Mouse (Mus musculus) CD8-positive naive resting alpha-beta T cell, adult 57 days (primary cell): ENCODE data around the gene Olfr1025-ps1. TPM values are rescaled to one million over a fixed set of nuclear protein-coding genes. Genes with fewer than 3 reads are reported as not detected.

ENCODE experiments used
- total RNA-seq: library from RNA; stranded (reverse); gene quantifications from one replicate; pipeline ENCODE4 v1.2.4, GENCODE M21; 2023

Olfr1025-ps1 gene
- not detected for total RNA-seq

DNA sequence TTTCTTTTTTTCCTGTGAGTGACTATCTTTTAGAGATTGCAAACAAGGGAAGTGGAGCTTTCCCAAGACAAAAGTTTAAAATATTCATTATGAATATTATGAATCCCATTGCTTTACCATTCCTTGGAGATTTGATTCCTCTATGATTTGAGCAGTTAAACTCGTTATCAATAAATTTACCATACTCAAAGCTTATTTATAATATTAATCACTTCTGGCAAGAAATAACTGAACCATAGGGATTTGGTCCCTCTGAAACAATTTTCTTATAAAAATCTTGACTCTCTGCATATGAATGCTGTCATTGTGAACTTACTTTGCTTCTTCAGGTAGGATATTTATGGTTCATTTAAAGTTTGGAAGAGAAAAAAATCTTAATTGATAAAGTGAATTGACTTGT, at the start of gene Olfr1025-ps1:
Gene Olfr1025-ps1 (plus strand): TSS at position 301 of the 400 bp plus-strand sequence.

GRCm38 (mm10) chr2:85868294-85868693, 46.7 kb upstream of the Olfr1025-ps1 start, which contains the start of gene Olfr1022:
TSS of gene Olfr1022 (plus strand) at chr2:85868594.

GRCm38 (mm10) chr2:85885340-85885739, 29.7 kb upstream of the Olfr1025-ps1 start, which contains the start of gene Olfr1023:
TSS of gene Olfr1023 (plus strand) at chr2:85885640.

DNA sequence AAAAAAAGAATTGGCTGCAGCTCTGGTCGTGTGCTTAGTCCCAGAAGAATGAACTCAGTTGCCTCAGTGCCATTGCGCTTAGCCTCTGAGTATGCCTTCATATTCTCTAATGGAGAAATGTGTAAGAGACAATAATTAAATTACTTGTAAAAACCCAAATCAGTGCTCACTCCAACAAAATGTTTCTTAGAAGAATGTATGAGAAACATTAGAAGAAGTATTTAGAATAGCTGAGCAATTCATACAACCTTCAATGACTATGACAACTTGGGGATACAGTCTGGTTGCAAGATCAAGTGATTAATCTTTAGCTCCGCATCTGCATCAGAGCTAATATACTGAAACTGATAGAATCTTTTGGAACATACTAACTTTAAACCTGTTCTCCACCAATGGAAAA, 10.0 kb upstream of the Olfr1025-ps1 start, which contains the start of gene Olfr1024:
Gene Olfr1024 (minus strand): TSS at position 101 of the 400 bp plus-strand sequence.

DNA sequence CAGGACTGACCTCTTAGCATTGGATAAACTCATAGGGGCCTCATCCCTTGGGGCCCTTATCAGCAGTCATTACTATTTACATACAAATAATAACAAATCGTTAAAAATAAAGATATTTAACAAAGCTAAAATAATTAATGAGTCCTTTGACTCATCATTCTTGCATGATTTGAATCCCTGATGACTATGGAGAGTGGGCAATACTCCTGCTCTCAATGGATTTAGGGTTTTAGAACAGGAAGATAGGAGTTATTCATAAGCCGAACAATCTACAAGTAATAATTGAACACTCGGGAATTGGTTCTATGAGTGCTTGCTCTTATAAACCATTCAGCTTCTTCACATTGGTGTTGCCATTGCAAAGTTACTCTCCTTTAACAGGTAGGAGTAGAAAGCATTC, 6.3 kb downstream of the Olfr1025-ps1 start, which contains the start of gene Olfr1026:
Gene Olfr1026 (plus strand): TSS at position 301 of the 400 bp plus-strand sequence.

GRCm38 (mm10) chr2:85950137-85950536, 35.1 kb downstream of the Olfr1025-ps1 start, which contains the start of gene Olfr1028:
TSS of gene Olfr1028 (plus strand) at chr2:85950437.

Other genes starting within 250 kb of the Olfr1025-ps1 start
- gene Olfr1006, start 236.4 kb upstream of the Olfr1025-ps1 start, total RNA-seq = not detected
- not detected for gene Olfr1008, start 225.8 kb upstream of the Olfr1025-ps1 start, total RNA-seq
- gene Olfr1009, start 199.8 kb upstream of the Olfr1025-ps1 start, total RNA-seq = not detected
- not detected for gene Olfr1012, start 152.4 kb upstream of the Olfr1025-ps1 start, total RNA-seq
- gene Olfr1013, start 148.1 kb upstream of the Olfr1025-ps1 start, total RNA-seq = not detected
- not detected for gene Olfr1014, start 142.5 kb upstream of the Olfr1025-ps1 start, total RNA-seq
- not detected for gene Olfr1015, start 133.2 kb upstream of the Olfr1025-ps1 start, total RNA-seq
- not detected for gene Olfr1016, start 112.6 kb upstream of the Olfr1025-ps1 start, total RNA-seq
- not detected for gene Olfr1018, start 96.7 kb upstream of the Olfr1025-ps1 start, total RNA-seq
- not detected for gene Olfr1019, start 69.7 kb upstream of the Olfr1025-ps1 start, total RNA-seq
- not detected for gene Olfr1020, start 68.2 kb upstream of the Olfr1025-ps1 start, total RNA-seq
- gene Olfr1022, start 46.6 kb upstream of the Olfr1025-ps1 start, total RNA-seq = not detected
- gene Olfr1023, start 29.6 kb upstream of the Olfr1025-ps1 start, total RNA-seq = not detected
- not detected for gene Olfr1024, start 10.1 kb upstream of the Olfr1025-ps1 start, total RNA-seq
- gene Olfr1026, start 6.4 kb downstream of the Olfr1025-ps1 start, total RNA-seq = not detected
- 0.18 TPM for gene Olfr1028, start 35.2 kb downstream of the Olfr1025-ps1 start, total RNA-seq
- not detected for gene Olfr1029, start 58.7 kb downstream of the Olfr1025-ps1 start, total RNA-seq
- not detected for gene Olfr1030, start 64.1 kb downstream of the Olfr1025-ps1 start, total RNA-seq
- gene Olfr1031, start 75.1 kb downstream of the Olfr1025-ps1 start, total RNA-seq = not detected
- gene Olfr1032, start 90.3 kb downstream of the Olfr1025-ps1 start, total RNA-seq = not detected
- gene Olfr1033, start 105.4 kb downstream of the Olfr1025-ps1 start, total RNA-seq = not detected
- gene Olfr1034, start 130.7 kb downstream of the Olfr1025-ps1 start, total RNA-seq = not detected
- not detected for gene Olfr1036, start 158.8 kb downstream of the Olfr1025-ps1 start, total RNA-seq
- gene Olfr1037, start 172.2 kb downstream of the Olfr1025-ps1 start, total RNA-seq = not detected
- not detected for gene Olfr1039, start 220.7 kb downstream of the Olfr1025-ps1 start, total RNA-seq
- not detected for gene Olfr1040, start 231.5 kb downstream of the Olfr1025-ps1 start, total RNA-seq
- not detected for gene Olfr1042, start 246.6 kb downstream of the Olfr1025-ps1 start, total RNA-seq